Mouse (Mus musculus) liver, embryonic 14.5 days (tissue): ENCODE measurements around the gene B3gnt9. TPM values are rescaled to one million over a fixed set of nuclear protein-coding genes. Genes with fewer than 3 reads are reported as not detected.

ENCODE experiments used
- ATAC-seq: fragments of 200-750 bp; cut with Nextera tagmentation; 2 replicates; pipeline ENCODE4 v1.8.0; 2017; ENCODE audit warnings: moderate number of reproducible peaks, mild to moderate bottlenecking, moderate library complexity; ENCODE audit not compliant: insufficient read depth
- DNase-seq, 3 experiments: peaks; one replicate each; pipeline ENCODE4 v3.0.0-alpha.2; 2012 to 2013; ENCODE audit warnings: low read depth in 3 of 3, low spot score in 3 of 3
- H3K27ac ChIP-seq: fragments of 300-500 bp; sonication (generic); 2 replicates; pipeline ENCODE4 v1.5.1; 2014; ENCODE audit warnings: moderate library complexity, mild to moderate bottlenecking, control low read depth, inconsistent platforms
- H3K27me3 ChIP-seq: fragments of 300-500 bp; sonication (generic); 2 replicates; pipeline ENCODE4 v1.6.1; 2014; ENCODE audit warnings: mild to moderate bottlenecking, low read length, moderate library complexity; ENCODE audit not compliant: control insufficient read depth, insufficient read depth
- H3K36me3 ChIP-seq: fragments of 300-500 bp; sonication (generic); replicated peaks from 2 replicates; pipeline ENCODE4 v1.6.1; 2014; ENCODE audit warnings: low read depth; ENCODE audit not compliant: control insufficient read depth, insufficient read depth
- H3K4me1 ChIP-seq, 2 experiments: fragments of 200-500 bp in 1 of 2; fragments of 300-500 bp in 1 of 2; sonication (generic) in 1 of 2; replicated peaks; 2 replicates each; pipeline ENCODE4 v1.6.1; 2012 to 2014; ENCODE audit warnings: antibody characterized with exemption in 1 of 2, inconsistent platforms in 1 of 2, low read length in 1 of 2; ENCODE audit not compliant: control insufficient read depth in 2 of 2, insufficient read depth in 2 of 2
- H3K4me2 ChIP-seq: fragments of 300-500 bp; sonication (generic); 2 replicates; pipeline ENCODE4 v1.6.1; 2014; ENCODE audit warnings: low read depth, mild to moderate bottlenecking, control low read depth, moderate library complexity
- H3K4me3 ChIP-seq, 2 experiments: fragments of 200-500 bp in 1 of 2; fragments of 300-500 bp in 1 of 2; sonication (generic) in 1 of 2; 2 replicates each; pipeline ENCODE4 v1.5.1; 2012 to 2014; ENCODE audit warnings: low read depth in 2 of 2, low read length in 2 of 2, mild to moderate bottlenecking in 2 of 2, control low read depth in 1 of 2, inconsistent platforms in 1 of 2, moderate library complexity in 1 of 2; ENCODE audit not compliant: insufficient read depth in 1 of 2
- H3K9ac ChIP-seq: fragments of 300-500 bp; sonication (generic); replicated peaks from 2 replicates; pipeline ENCODE4 v1.6.1; 2014; ENCODE audit warnings: mild to moderate bottlenecking, control low read depth, moderate library complexity
- H3K9me3 ChIP-seq: fragments of 300-500 bp; sonication (generic); 2 replicates; pipeline ENCODE4 v1.6.1; 2016; ENCODE audit warnings: low read length, mixed read lengths; ENCODE audit not compliant: control insufficient read depth
- CTCF ChIP-seq: IDR thresholded peaks from 2 replicates; pipeline ENCODE4 v1.5.1; 2016; ENCODE audit warnings: antibody characterized with exemption, low read depth, control low read depth
- EP300 ChIP-seq: IDR thresholded peaks from 2 replicates; pipeline ENCODE4 v1.6.1; 2016; ENCODE audit warnings: antibody characterized with exemption, low read depth
- WGBS: fragments of 180-500 bp; shearing (Covaris S2); extraction: QIAGEN DNeasy Blood & Tissue Kit; methylation state at CpG from one replicate; pipeline ENCODE4 v1.1.7; 2014; ENCODE audit not compliant: insufficient replicate concordance; 5-methylcytosine and 5-hydroxymethylcytosine counted together
- polyA plus RNA-seq, 2 experiments: library from polyadenylated mRNA; depleted of rRNA in 1 of 2; stranded (reverse) in 1 of 2; unstranded in 1 of 2; fragments of >200 nt; fragmentation: Nextera tagmentation in 1 of 2; extraction: Ambion mirVana in 1 of 2; gene quantifications; 2 replicates each; pipeline versions ENCODE4 v1.2.1 to v1.2.3; 2012 to 2014

Gene B3gnt9
- polyA plus RNA-seq, 2 experiments: 1.6 to 2.3 TPM

GRCm38 (mm10) chr8:105282239-105282638, 27.3 kb upstream of the B3gnt9 start:
- WGBS: 34% methylated on average over 4 of the region's 4 CpGs
- ATAC-seq: no peak
- H3K27me3 ChIP-seq: peaks cover 27% of the 10 kb centered on the region

DNA sequence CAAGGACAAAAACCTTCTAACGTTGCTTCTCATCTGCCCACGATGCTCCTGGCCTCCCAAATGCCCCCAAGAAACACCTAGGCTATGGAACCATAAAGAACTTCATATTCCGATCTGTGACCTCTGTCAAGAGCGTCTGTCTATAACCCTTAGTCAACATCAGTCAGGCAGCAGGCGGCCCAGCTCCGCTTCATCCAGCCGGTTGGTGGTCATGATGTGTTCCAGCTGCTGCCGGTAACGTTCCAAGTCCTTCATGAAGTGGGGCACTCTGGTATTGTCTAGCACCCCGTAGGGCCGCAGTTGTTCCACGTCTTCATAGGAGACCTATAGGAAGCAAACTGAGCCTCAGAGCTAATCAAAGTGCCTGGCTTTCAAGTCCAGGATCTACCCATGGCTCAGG, 26.9 kb upstream of the B3gnt9 start:
- WGBS: 78% methylated on average over 12 of the region's 12 CpGs
- no peak for ATAC-seq

More at GRCm38 (mm10) chr8:105282239-105282638, 27.3 kb upstream of the B3gnt9 start:
- no peaks in the 10 kb centered on the region for H3K36me3 ChIP-seq
- peaks cover 4 to 6% of the 10 kb centered on the region in 2 experiments; a peak in 1 of 4 replicates for H3K4me1 ChIP-seq
- no peak overlapping the region for H3K9ac ChIP-seq
- H3K27ac ChIP-seq: no peak overlapping the region
- H3K4me3 ChIP-seq: no peak overlapping the region
- H3K9me3 ChIP-seq: no peaks in the 10 kb centered on the region
- TF ChIP-seq CTCF: no peak
- TF ChIP-seq EP300: no peak
- no peak for DNase-seq
- H3K4me2 ChIP-seq: no peak overlapping the region

GRCm38 (mm10) chr8:105280567-105280966, 25.6 kb upstream of the B3gnt9 start:
- no peak for ATAC-seq
- WGBS: 40% methylated on average over 3 of the region's 3 CpGs

More for the DNA sequence above, 26.9 kb upstream of the B3gnt9 start:
- Histone ChIP-seq H3K4me2 (no peak overlapping the region), H3K27ac (no peak overlapping the region), H3K9me3 (no peaks in the 10 kb centered on the region), H3K9ac (no peak overlapping the region), H3K4me3 (no peak overlapping the region), H3K36me3 (no peaks in the 10 kb centered on the region), H3K27me3 (peaks cover 31% of the 10 kb centered on the region), H3K4me1 (peaks cover 4 to 6% of the 10 kb centered on the region in 2 experiments; a peak in 1 of 4 replicates)
- TF ChIP-seq EP300 (no peak), CTCF (no peak)
- no peak for DNase-seq

DNA sequence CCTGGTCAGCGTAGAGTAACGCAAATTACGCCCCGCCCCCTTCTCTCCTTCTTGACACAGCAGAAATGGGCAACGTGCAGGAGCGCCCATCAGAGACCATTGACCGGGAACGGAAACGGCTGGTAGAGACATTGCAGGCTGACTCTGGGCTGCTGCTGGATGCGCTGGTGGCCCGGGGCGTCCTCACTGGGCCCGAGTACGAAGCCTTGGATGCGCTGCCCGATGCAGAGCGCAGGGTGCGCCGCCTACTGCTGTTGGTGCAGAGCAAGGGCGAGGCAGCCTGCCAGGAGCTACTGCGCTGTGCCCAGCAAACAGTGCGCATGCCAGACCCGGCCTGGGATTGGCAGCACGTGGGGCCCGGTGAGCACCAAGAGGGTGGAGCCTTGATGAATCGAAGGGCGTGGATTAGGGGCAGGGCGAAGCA, 24.0 kb upstream of the B3gnt9 start:
- WGBS: 4% methylated on average over 28 of the region's 28 CpGs

More at GRCm38 (mm10) chr8:105280567-105280966, 25.6 kb upstream of the B3gnt9 start:
- Histone ChIP-seq H3K36me3 (no peaks in the 10 kb centered on the region), H3K9ac (no peak overlapping the region), H3K4me3 (no peak overlapping the region), H3K27me3 (peaks cover 44% of the 10 kb centered on the region), H3K9me3 (no peaks in the 10 kb centered on the region), H3K27ac (no peak overlapping the region), H3K4me2 (no peak overlapping the region), H3K4me1 (peaks cover 4 to 11% of the 10 kb centered on the region in 2 experiments; a peak in 3 of 4 replicates)
- no peak for DNase-seq
- TF ChIP-seq CTCF: no peak
- TF ChIP-seq EP300: no peak

GRCm38 (mm10) chr8:105276292-105277120, 21.6 kb upstream of the B3gnt9 start:
- ATAC-seq (peak; percentile 52; the same call in 1 of the 2 replicates), DNase-seq (no peak)
- Histone ChIP-seq H3K9me3 (no peaks in the 10 kb centered on the region), H3K4me3 (peak overlapping the region in 1 of 2 experiments; percentile 0; a peak in 1 of 4 replicates), H3K36me3 (no peaks in the 10 kb centered on the region), H3K4me1 (peaks cover 4 to 6% of the 10 kb centered on the region in 2 experiments; a peak in 3 of 4 replicates), H3K9ac (no peak overlapping the region), H3K4me2 (peak overlapping the region; percentile 30), H3K27ac (no peak overlapping the region), H3K27me3 (peaks cover 78% of the 10 kb centered on the region)
- TF ChIP-seq CTCF (no peak), EP300 (no peak)
- 3% methylated on average over 30 of the region's 30 CpGs for WGBS

More for the DNA sequence above, 24.0 kb upstream of the B3gnt9 start:
- no peak overlapping the region for H3K9ac ChIP-seq
- peak overlapping the region in 1 of 2 experiments; percentile 16; a peak in 1 of 4 replicates for H3K4me3 ChIP-seq
- ATAC-seq: peak; percentile 61
- H3K27me3 ChIP-seq: peaks cover 59% of the 10 kb centered on the region
- no peaks in the 10 kb centered on the region for H3K36me3 ChIP-seq
- peak overlapping the region; percentile 41 for H3K4me2 ChIP-seq
- no peak for DNase-seq
- H3K4me1 ChIP-seq: peaks cover 4 to 11% of the 10 kb centered on the region in 2 experiments; a peak in 3 of 4 replicates
- no peak overlapping the region for H3K27ac ChIP-seq
- peak; percentile 42 for TF ChIP-seq CTCF
- no peak for TF ChIP-seq EP300
- no peaks in the 10 kb centered on the region for H3K9me3 ChIP-seq
